Mouse (Mus musculus): ENCODE measurements around the gene Fbf1.
A peak's percentile ranks its signal among the peaks of the same experiment; 100 is the strongest.

The Fbf1 gene

DNA sequence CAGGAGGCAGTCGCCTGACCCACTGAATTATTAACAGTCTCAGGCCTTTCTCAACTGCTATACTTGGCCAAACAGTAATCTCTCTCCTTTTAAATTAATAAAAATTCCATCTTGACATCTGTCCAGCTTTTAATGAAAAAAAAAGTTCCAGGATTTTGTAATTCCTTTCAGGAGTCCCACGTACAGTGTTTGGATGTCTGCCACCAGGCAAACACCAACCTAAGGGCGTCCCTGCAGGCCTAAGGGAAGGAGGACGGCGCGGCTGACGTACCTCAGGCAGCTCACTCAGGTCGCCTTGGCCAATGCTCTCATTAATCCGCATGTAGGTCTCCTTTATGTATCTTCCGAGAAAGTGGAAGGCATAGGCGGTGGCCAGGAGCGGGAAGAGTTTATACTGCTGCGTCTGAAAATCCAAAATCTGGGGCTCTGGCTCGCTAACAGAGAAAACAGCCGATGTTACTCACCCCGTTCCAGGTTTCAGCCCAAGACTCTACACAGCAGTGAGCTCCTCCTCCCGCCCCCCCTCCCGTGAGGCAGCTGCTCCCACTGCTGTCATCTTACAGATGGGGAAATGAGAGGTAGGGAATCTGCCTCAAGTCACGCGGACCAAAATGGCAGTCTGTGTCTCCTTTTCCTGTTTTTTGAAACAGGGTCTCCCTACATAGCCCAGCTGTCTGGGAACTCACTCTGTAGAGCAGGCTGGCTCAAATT lies 10.6 kb upstream of the Fbf1 start:
- peak; percentile 63 to 77 for DNase-seq

DNA sequence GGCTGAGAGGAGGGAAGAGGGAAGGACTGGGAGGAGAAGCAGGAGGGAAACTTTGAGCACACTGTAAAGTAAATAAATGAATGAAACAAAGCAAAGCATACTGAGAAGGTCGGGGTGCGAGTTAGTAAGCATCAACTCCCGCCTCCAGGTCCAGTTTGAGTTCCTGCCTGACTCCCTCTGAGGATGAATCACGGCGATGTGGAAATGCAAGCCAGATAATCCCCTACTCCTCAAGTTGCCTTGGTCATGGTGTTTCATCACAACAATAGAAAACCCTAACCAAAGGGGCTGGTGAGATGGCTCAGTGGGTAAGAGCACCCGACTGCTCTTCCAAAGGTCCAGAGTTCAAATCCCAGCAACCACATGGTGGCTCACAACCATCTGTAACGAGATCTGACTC lies 8.0 kb upstream of the Fbf1 start:
- DNase-seq, result no peak

DNA sequence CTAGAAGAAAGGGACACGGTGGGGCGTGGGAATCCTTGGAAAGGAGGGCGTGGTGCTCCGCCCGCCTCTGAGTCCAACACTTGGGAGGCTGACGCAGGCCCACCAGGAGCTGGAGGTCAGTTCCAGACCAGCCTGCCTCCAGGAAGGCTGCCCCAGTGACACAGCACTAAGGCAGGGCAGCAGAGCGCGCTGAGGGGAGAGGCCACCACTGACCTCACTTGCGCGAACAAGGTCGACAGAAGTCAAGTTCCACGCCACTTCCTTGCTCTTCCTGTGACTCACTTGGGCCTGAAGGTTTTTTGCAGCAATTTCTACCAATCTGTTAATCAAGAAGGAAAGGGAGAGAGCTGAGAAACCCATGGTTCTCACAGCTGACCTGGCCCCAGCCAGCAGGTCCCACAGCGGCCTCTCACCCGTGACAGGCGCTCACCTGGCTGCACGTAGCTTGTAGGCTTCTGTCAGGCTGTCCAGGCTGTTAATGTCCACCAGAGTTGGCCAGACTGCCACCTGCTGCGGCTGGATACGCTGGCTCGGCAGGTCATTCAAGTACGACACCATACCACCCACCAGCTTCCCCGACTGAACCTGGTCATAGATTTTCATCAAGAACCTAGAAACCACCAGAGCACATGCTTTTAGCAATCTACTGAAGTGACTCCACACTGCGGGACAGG lies 6.9 kb upstream of the Fbf1 start:
- DNase-seq, result no peak

DNA sequence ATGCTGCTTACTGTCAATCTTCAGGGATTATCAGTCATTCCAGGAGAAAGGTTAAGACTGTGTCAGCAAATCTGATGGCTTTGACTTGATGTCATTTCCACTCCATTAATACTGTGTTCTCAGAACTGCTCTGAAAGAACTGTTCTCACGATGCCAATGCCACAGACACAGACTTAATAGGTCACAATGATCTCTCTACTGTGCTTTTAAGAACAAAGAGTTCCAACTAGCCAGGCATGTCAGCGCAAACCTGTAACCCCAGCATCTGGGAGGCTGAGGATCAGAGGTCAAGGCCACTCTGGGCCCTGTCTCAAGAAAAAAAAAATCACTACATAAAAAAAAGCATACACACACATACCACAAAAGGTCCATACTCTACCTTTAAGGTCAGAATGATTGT lies 4.0 kb upstream of the Fbf1 start:
- DNase-seq, result no peak

DNA sequence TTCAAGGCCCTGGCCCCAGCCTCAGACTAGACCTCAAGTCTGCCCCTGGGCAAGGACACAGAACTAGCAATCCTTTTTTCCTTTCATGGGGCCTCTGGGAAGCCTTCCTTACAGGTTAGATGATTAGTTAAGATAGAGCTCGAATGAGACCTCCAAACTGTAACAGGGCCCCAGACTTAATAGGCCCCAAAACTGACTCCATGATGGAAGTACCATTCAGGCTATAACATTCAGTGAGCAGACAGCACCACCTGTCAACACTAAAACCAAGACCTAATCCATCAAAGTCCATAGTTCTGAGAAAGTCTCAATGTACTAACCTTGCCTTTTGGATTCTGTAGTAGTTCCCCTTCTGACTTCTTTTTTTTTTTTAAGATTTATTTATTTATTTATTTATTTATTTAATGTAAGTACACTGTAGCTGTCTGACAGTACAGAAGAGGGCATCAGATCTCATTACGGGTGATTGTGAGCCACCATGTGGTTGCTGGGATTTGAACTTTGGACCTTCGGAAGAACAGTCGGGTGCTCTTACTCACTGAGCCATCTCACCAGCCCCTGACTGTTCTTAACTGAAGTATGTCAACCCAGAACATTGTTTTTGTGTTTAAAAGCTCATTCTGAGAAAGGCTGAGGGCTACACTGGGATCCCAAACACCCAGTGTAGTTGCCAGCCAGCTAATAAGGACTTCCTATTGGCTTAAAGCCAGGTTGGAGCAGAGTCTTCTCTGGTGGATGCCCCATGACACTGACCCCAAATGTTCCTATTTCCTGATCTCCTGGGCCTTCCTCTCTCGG lies 2.2 kb upstream of the Fbf1 start:
- DNase-seq, result no peak

DNA sequence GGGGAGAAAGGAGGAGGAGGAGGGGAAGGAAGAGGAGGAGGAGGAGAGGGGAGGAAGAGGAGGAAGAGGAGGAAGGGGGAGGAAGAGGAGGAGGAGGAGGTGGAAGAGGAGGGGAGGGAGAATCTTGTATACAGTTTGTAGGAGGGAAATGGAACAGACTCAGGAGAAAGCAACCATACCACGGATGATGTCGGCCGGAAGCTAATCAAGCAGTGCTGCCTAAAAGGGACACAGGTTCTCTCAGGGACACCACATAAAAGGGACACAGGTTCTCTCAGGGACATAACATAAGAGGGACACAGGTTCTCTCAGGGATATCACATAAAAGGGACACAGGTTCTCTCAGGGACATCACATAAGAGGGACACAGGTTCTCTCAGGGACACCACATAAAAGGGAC lies 1.2 kb upstream of the Fbf1 start:
- DNase-seq, result no peak

DNA sequence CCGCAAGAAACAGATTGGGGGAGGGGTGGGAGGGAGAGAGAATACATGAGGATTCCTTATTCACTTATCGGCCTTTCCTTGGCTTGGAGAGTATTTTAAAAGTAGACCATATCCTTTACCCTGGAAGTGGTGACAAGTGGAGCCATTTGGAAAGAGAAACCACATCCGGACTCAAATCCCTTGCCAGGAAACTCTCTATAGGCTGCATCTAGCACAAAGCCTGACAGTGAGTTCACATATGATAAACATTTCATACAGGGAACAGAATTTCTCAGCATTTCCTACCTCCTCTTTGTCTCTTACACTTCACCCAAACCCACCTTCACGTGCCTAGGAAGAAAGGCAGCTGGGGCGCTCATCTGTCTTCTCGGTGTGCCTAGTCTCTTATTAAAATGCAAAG lies 734 bp downstream of the Fbf1 start:
- DNase-seq, result no peak

DNA sequence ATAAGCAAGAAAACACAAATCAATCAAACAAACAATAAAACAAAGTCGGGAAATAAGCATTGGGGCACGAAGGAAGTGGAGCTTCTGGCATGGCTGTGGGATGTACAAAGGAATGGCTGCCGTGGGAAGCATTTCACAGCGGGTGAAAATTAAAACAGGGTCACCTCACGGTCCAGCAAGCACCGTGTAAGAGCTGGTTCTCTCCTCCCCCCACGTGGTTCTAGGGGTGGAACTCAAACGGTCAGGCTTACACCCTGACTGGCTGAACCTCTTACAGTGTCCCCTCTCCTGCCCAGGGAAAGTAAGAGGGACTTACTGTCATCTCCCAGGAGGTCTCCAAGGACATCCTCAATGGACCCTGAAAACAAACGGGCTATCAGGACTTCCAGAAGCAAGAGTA lies 5.0 kb downstream of the Fbf1 start:
- DNase-seq, result no peak

DNA sequence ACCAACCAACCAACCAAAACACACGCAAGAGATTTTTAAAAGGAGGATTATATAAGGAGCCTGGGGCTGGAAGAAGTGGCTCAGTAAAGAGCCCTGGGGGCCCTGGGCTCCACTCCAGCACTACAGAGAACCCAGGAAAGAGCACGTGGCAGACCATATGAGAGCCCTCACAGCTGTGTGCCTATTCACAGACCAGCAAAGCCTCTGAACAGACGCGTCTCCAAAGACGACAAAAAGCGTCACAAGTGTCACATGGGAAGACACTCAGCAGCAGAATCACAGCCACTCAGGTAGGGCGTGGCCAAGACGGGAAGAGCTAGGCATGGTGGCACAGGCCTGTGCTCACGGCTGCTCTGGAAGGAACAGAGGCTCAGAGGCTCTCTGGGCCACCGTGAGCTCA lies 5.8 kb downstream of the Fbf1 start:
- DNase-seq, result no peak

DNA sequence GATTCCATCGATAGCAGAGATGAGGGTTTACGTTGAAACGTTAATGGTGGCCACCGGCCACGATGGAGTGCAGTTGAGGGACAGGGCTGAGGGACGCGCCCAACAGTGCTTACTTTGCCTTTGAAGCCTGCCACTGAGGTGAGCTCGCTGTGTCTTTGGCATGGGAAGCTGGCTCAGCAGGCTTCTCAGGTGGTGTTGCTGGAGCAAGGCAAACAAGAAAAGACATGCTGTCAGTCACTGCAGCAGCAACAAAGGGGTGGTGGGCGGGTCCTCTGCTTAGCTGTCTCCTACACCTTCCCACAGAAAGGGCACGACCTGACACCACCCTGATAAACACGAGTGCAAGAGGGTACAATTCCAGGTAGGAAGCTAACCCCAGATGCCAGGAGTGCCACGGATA lies 6.7 kb downstream of the Fbf1 start:
- peak; percentile 27 to 54 for DNase-seq

DNA sequence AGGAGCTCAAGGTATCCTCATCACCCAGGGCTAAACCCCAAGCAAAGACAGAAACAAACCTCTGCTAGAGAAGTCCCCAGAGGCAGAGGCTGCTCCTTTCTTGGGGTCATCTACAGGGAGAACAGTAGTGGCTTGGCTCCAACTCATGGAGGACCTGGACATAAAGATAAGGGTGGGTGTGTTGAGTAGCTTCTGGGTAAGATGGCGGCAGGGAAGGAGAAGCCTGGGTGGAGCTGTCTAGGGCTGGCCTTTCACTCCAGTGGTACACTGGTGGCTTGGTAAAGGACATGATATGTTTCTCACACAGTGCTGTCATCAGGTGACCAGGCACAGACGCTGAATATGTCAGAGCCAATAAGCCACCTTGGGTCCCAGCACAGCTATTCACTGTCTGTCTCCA lies 17.0 kb downstream of the Fbf1 start:
- no peak for DNase-seq

DNA sequence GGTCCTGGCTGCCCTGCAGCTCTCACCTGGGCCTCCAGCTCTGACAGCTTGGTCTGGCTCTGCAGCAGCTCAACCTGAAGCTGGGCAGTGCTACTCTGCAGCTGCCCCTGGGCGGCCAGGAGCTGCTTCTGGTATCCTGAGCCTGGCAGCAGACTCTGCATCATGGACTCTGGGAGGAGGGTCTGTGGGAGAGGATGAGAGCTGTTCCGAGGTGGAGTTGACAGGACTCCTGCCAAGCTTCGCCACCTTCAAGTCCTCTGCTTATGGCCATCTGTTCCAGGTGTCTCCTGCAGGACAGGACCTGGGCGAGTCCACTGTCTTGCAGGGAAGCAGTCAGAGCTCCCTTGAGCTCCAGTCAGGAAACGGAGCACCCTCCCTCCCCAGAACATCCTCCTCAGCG lies 18.6 kb downstream of the Fbf1 start:
- no peak for DNase-seq

DNA sequence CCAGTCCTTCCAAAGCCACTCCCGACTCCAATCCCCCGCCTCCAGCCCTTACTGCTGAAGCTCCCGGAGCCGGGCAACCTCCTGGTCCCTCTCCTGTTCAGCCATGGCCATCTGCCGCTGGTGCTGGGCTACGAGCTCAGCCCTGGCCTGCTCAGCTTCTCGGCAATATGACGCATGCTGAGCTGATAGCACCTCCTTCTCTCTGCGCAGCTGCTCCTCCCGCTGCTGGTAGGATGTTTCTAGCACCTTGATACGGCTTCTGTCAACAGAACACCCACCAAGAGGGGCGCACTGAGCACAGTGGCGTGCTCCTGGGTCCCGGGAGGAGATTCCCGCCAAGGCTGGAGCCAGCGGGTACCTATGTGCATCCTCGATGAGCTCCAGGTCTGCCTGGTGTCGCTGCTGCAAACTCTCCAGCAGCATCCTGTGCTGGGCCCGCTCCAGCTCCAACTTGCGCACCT lies 19.2 kb downstream of the Fbf1 start:
- DNase-seq, result no peak

DNA sequence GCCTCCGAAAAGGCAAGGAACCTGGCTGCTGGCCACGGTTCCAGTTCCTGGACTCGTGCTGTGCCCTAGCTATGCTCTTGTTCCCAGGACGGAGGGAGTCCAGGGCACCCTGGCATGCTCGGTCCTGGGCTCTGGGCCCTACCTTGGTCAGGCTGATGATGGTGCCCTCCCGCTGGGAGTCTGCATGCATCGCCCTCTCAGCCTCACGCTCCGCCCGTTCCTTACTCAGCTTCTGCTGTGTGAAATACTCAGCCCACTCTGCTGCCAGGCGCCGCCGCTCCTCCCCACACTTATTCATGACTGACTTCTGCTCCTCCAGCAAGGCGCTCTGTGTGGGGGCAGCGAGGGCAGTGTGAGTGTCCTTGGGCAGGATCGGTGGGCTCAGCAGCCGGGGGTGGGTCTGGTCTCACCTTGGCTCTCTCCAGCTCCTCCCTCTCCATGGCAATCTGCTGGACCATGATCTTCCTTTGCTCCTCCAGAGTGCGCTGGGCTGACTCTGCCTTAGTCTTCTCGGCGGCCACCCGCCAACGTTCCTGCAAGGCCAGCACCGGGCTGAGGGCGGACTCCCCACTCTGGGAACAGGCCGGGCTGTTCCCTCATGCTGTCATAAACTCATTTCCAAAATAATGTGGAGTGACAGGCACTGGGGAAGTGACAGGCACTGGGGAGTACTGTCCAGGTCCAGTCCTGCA lies 21.5 kb downstream of the Fbf1 start:
- peak; percentile 67 for DNase-seq

DNA sequence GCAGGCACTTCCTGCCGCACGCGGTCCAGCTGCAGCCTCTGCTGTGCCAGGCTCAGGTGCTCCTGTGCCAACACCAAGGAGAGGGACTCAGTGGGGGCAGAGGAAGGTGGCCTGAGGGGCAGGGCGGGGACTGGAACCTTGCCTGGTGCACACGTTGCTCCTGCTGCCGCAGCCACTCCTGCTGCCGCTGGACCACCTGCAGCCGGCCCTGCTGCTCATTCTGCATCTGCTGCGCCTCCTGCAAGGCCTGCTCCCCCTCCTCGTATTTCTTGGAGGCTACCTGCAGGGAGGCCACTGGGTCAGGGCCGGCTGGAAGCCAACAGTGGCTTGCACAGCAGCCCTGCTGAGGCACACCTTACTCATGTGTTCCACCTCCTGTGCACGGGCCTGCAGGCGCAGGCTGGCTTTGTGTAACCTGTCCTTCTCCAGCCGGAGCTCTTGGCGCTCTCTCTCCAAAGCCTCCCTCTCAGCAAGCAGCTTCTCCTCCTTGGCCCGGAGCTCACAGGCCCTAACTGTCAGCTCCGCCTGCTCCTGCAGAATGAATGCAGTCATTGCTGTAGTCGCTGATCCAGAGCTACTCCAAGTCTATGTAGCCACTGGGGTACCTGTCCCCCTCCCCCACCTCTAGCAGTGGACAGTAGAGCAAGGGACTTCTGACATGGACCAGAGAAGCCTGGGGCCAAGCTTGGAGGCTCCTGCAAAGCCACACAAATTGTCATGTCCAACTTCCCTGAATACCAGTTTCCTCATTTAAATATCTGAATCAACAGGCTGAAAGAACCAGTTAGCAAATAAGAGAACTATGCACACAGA lies 22.3 kb downstream of the Fbf1 start:
- DNase-seq, result peak in 1 of 2 experiments; percentile 47

DNA sequence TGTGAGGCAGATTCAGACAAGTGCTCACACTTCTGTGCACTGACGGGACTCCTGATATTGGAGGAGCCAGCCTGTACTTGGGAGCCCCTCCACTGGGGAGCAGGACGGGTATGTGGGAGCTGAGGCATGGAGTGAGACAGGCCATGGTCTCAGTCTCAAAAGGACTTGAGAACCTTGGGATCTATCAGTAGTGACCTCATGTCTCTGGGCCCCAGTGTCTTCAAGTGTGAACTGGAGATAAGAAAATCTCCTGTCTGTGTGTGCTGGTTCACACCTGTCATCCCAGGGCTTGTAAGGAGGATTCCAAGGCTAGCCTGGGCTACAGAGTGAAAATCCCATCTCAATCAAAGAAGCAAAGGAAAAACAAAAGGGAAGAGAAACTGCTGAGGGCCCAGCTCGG lies 24.5 kb downstream of the Fbf1 start:
- DNase-seq, result no peak

DNA sequence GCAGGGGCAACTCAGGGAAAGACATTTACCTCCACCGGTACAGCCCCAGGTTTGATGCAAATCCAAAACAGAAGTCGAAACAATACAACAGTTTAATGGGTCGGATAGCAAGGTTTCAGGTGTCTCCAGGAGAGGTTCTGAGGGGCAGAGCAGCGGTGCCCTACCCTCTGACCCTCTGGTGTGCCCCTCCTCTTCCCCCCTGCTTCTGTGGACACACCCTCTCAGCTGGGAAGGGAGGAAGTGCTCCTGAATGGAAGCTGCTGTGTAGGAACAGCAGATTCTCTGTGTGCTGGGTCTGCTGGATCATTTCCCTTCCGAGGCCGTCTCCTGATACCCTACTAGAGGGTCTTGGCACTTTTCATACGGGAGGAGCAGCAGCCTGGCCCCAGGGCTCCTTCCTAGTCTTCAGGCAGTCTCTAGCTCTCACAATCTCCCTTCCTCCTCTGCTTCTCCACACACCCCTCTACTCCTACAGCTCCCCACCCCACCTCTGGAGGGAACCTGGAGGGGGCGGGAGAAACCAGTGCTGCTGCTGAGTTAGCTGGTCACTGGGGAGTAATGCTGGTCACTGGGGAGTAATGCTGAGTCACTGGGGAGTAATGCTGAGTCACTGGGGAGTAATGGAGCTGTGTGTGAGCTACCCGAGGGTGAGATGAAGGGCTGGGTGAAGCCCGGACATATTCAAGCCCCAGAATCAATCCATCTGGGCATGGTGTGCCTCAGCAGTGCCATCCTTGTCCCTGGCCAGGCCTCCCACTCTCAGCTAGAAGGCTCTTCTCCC lies 25.6 kb downstream of the Fbf1 start:
- no peak for DNase-seq

DNA sequence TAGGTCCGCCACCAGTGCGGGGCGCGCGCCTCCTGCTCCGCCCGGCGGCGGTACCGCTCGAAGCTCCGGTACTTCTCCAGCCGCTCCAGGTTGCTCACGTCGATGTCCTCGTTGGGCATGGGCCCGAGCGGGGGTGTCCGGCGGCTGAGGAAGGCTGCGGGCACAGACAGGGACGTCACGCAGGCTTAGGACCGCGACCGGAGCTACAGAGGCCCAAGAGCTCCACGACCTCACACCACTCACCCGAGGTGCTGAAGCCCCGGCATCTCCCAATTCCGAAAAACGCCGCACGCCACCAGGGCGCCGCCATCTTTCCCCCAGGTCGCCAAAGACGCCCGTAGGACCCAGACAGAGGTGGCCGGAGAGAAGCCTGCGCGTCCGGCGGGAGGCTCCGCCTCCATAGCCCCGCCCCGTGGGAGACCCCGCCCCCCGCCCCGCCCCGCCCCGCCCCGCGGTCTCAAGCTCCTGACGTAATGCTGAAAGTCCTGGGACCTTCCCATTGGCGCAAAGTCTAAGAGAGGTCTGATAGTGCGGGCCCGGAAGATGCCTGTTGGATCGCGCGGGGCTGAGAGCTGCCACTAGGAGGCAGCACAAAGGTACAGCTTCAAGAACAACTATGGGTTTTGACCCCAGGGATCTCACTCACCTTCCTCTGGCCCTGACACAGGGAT lies 29.4 kb downstream of the Fbf1 start, which contains the start of gene Mrpl38:
Gene Mrpl38 (minus strand): TSS at position 401 of the 671 bp plus-strand sequence.
- peak; percentile 92 to 94 for DNase-seq

DNA sequence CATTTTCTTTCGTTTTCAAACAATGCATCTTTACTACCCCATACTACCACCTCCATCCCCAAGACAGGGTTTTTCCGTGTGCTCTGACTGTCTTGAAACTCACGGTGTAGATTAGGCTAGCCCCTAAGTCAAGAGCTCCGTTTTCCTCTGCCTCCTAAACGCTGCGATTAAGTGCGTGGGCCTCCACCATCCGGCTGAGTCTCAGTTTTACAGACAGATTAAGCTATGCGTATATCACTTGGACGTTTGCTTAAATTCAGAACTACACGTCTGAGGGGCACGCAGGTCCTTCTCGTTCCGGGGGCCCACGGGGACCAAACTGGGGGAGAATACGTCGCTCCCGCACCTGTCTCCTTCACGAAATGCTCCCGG lies 29.9 kb downstream of the Fbf1 start:
- no peak for DNase-seq

DNA sequence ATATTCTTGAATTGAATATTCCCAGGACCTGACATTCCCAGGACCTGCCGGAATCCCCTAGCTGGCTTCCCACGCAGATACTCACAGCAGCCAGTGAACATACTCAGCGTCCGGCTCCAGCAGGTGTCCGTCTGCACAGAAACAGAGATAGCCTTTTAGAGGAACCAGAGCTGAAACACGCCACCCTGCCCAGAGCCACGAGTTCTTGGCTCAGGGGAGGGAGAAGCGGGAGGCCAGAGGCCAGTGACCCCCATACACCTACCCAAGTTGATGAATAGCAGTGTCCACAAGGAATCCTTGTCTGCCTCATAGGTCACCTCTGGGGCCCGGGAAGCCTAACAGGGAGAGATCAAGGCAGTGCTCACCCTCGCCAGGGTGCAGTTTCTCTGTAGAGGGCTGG lies 33.8 kb downstream of the Fbf1 start:
- DNase-seq, result no peak

DNA sequence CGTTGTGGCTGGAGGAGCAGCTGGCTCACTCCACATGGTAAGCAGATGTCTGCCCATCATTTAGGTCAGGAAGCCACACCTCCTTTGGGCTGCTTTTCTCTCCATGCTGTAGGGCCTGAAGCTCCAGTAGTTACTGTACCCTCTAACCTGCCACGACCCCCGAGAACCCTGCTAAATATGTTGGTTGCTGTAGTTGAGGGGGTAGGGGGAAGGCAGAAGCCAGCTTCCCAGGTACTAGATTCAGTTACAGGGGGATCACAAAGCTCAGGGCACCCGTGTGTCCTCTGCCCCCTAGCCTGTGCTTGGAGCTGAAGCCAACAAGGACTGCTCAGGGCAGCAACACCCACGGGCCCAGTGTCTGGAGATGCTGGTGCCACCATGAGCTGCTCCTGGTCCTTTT lies 34.5 kb downstream of the Fbf1 start:
- DNase-seq, result no peak

Data from lung, adult 18-20 months (tissue).